Mouse (Mus musculus): Measurements from ENCODE around the gene Magi2.
A peak's percentile ranks its signal among the peaks of the same experiment; 100 is the strongest.

The Magi2 gene

GRCm38 (mm10) chr5:19933190-19933589, 706.4 kb downstream of the Magi2 start:
- DNase-seq (ENCODE audit: low read depth, low spot score): peak; percentile 6

DNA sequence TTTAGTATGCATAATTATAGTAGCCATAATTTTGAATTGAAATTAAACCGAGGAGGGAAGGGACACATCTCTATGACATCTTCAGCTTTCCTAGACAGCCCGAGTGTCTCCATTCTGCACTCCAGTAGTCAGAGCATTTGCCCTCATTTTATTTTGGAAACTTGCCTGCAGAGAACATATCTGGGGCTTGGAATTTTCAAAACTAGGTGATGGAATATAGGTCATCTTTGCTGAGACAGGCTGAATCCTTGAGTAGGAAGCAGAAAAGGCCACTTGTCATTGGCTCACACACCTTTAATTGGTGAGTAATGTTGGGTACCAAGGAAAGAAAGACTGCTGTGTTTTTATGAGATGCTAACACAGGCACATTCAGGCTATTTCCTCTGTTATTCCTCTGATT, 724.3 kb downstream of the Magi2 start:
- no peak for DNase-seq (ENCODE audit: low read depth, low spot score)

DNA sequence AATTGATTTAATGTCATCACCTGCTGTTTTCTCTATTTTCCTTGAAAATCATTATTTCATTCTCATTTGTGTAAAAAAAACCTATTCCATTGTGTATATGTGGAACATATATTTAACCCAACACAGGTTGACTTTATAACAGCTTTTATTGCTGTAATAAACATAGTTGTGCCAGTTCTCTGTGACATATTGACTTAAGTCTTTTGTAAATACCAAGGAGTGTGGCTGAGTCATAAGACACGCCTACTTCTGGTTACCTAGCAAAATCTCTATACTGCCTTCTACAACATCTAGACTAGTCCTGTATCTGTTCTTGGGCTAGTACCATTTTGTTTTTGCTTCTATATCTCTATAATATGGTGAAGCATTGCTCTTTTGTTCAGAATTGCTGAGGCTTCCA, 737.3 kb downstream of the Magi2 start:
- DNase-seq (ENCODE audit: low read depth, low spot score): no peak

GRCm38 (mm10) chr5:19972736-19973135, 745.9 kb downstream of the Magi2 start:
- DNase-seq (ENCODE audit: low read depth, low spot score): no peak

GRCm38 (mm10) chr5:19973852-19974251, 747.0 kb downstream of the Magi2 start:
- no peak for DNase-seq (ENCODE audit: low read depth, low spot score)

GRCm38 (mm10) chr5:19981518-19981917, 754.7 kb downstream of the Magi2 start:
- DNase-seq (ENCODE audit: low read depth, low spot score): no peak

DNA sequence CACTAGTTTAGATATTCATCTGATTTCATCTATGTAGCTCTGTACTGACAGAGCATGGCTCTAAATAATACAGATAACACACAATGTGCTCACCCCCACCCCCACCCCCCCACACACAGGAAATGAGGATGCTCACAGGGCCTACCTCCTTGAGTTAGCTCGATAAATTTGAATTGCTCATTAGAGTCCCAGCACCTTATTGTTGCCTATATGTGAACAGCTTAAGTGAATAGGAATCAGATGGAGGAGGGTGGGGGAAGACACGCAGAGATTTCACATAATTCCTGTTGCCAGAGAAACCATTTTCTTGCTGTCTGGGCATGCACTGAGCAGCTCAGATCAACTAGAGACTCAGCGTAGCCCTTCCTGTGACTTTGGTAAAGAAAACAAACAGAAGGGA, 755.2 kb downstream of the Magi2 start:
- no peak for DNase-seq (ENCODE audit: low read depth, low spot score)

DNA sequence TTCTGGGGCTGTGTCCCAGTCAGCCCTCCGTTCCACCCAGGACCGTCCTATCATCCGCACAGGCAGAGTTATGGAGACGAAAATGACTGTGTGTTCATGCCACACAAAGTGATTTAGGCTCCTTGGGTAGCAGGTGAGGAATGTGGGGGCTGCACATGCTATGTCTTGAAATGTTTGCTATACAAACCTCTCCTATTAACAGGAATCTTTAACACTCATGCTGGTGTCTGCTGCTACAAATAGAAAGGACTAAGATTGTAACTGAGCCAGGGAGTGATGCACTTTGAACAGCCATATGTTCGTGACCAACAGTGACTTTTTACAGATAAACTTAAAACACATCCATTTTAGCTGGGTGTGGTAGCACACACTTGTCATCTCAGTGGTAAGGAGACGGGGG, 772.6 kb downstream of the Magi2 start:
- DNase-seq (ENCODE audit: low read depth, low spot score): no peak

DNA sequence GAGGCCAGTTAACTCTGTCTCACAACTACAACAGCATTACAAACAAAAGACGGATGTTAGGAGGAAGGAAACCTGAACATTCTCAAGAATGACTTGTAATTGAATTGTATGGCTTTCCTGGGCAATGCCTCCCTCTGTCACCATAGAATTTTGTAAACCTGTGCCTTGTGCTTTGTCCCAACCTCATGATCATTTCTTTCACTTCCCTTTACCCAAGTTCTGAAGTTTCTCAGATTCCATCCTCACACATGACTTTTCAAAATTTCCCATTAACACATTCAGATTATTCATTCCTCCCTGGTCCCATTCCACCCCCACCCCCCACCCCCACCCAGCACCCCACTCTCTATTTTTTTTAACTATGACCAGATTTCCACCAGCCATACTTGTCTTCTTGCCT, 773.1 kb downstream of the Magi2 start:
- DNase-seq (ENCODE audit: low read depth, low spot score): no peak

- no peak for DNase-seq (ENCODE audit: low read depth, low spot score)
Observed at GRCm38 (mm10) chr5:20006616-20007015, 779.8 kb downstream of the Magi2 start.

GRCm38 (mm10) chr5:20007246-20007645, 780.4 kb downstream of the Magi2 start:
- DNase-seq (ENCODE audit: low read depth, low spot score): no peak

- no peak for DNase-seq (ENCODE audit: low read depth, low spot score)
Observed at GRCm38 (mm10) chr5:20010210-20010609, 783.4 kb downstream of the Magi2 start.

DNA sequence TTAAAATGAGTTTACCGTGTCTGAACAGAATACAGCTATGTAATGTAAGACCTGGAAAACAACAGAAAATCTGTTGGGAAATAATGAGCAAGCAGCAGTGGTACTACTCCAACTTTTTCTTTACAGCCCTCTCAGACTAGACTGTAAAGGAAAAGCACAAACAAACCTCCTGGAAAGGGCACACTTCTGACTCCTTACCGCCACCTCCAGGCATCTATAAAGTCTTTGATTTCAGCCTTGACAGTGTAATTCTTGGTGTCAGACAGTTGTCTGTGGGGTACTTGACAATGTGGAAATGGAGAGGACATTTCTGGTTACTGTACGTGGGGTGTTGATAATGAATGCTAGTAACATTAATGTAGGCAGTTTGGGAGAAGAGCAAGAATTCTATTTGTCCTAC, 791.2 kb downstream of the Magi2 start:
- no peak for DNase-seq (ENCODE audit: low read depth, low spot score)

GRCm38 (mm10) chr5:20046649-20047048, 819.8 kb downstream of the Magi2 start:
- no peak for DNase-seq (ENCODE audit: low read depth, low spot score)

DNA sequence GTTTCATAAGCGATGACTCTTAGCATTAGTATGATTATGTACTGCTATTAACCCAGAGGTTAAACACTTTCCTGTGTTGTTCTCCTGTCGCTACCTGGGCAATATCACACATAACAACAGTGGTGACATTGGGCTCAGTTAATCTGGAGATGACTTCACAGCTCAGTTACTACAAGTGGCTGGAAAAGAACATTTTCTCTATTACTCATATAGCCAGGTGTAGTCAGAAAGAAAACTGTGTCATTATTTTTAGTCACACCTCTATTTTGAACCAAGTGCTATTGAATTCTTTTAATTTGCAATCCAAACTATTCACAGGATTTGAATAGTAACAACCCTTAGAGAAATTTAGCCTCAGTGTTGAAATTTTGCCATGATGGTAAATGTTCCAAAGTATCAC, 821.5 kb downstream of the Magi2 start:
- no peak for DNase-seq (ENCODE audit: low read depth, low spot score)

GRCm38 (mm10) chr5:20050284-20050683, 823.4 kb downstream of the Magi2 start:
- no peak for DNase-seq (ENCODE audit: low read depth, low spot score)

DNA sequence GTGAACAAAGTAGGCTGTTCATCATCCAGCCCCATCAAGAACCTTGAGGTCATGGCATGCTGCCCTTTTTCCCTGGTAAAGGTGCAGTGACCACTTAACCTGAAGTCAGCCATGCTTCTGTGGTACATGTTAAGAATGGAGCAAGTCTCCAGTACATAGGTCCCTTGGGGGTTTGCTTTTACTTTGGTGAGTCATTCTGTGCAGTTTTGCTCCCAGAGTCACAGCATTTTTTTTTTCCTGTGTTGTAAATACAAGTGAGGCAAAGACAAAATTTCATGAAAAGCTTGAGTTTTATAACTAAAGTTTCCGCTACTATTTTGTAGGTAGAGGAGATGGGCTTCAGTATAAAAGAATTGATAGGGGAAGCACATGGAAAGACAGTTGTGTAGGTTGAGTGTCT, 828.2 kb downstream of the Magi2 start:
- no peak for DNase-seq (ENCODE audit: low read depth, low spot score)

GRCm38 (mm10) chr5:20056074-20056842, 829.4 kb downstream of the Magi2 start:
- DNase-seq (ENCODE audit: low read depth, low spot score): peak; percentile 10

GRCm38 (mm10) chr5:20056856-20057255, 830.0 kb downstream of the Magi2 start:
- peak; percentile 17 for DNase-seq (ENCODE audit: low read depth, low spot score)

GRCm38 (mm10) chr5:20062011-20062410, 835.2 kb downstream of the Magi2 start:
- no peak for DNase-seq (ENCODE audit: low read depth, low spot score)

- no peak for DNase-seq (ENCODE audit: low read depth, low spot score)
Observed at GRCm38 (mm10) chr5:20065081-20065480, 838.2 kb downstream of the Magi2 start.

DNA sequence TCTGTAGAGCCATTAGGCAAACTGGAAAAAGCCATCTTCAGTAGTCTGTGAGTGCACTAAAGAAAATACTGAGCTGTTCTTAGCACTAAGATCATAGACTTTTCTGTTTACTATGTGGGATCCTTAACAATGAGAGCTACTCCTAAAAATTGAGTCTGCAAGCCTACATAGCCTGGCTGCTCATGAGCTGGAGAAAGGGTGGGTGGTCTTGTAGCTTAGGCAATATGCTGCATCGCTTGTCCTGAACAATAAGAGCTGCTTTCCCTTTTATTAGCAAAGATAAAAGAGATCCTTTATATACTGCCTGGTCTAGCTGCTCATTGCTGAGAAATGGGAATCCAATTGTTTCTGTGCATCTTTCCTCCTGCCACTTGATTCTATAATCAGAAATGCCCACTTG, 841.7 kb downstream of the Magi2 start:
- DNase-seq (ENCODE audit: low read depth, low spot score): no peak

DNA sequence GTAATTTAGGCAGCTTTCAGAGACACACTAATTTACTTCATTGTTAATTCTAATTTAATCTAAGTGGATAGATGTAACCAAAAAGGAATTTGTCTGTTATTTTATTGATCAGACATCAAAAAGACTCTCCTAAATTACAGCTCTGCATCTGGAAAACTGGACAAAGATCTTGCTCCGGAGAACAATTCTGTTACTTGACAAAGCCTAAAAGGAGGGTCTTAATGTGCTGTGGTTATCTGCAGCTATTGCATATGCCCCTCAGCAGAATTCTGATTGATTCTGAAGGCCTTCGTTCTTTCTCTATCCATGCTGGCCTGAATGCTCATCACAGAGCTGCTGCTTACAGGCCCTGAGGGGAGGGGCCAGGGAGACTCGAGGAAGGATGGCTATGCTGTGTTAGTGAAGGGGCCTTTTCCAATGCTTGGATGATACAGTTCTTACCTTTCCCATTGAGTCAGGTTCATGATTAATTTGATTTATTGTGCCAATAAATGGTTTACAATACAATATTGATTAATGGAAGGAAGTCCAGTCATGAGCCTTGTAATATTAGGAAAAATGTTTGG, 842.2 kb downstream of the Magi2 start:
- no peak for DNase-seq (ENCODE audit: low read depth, low spot score)

GRCm38 (mm10) chr5:20074101-20074500, 847.3 kb downstream of the Magi2 start:
- DNase-seq (ENCODE audit: low read depth, low spot score): no peak

Data from forelimb bud, embryonic 11.5 days (tissue).